Mouse (Mus musculus) stomach, postnatal 0 days (tissue): ENCODE results near the gene Cenpt. TPM values are rescaled to one million over a fixed set of nuclear protein-coding genes. Genes with fewer than 3 reads are reported as not detected.

Experiments used
- ATAC-seq: fragments of 200-750 bp; cut with Nextera tagmentation; 2 replicates; pipeline ENCODE4 v1.8.0; 2017; ENCODE audit not compliant: low FRiP score, low TSS enrichment
- DNase-seq: peaks from one replicate; pipeline ENCODE4 v3.0.0-alpha.2; 2016; ENCODE audit warnings: low spot score
- H3K27ac ChIP-seq: fragments of 300-500 bp; sonication (generic); replicated peaks from 2 replicates; pipeline ENCODE4 v1.5.1; 2014; ENCODE audit warnings: mild to moderate bottlenecking, control low read depth
- H3K27me3 ChIP-seq: fragments of 300-500 bp; sonication (generic); 2 replicates; pipeline ENCODE4 v1.6.1; 2014; ENCODE audit warnings: low read length; ENCODE audit not compliant: control insufficient read depth, insufficient read depth
- H3K36me3 ChIP-seq: fragments of 300-500 bp; sonication (generic); 2 replicates; pipeline ENCODE4 v1.6.1; 2014; ENCODE audit warnings: low read length, mixed read lengths; ENCODE audit not compliant: control insufficient read depth, insufficient read depth
- H3K4me1 ChIP-seq: fragments of 300-500 bp; sonication (generic); replicated peaks from 2 replicates; pipeline ENCODE4 v1.6.1; 2014; ENCODE audit warnings: antibody characterized with exemption; ENCODE audit not compliant: control insufficient read depth, insufficient read depth
- H3K4me2 ChIP-seq: fragments of 300-500 bp; sonication (generic); replicated peaks from 2 replicates; pipeline ENCODE4 v1.6.1; 2014; ENCODE audit warnings: low read depth, mild to moderate bottlenecking, control low read depth, moderate library complexity
- H3K4me3 ChIP-seq: fragments of 300-500 bp; sonication (generic); 2 replicates; pipeline ENCODE4 v1.5.1; 2014; ENCODE audit warnings: low read depth, low read length, control low read depth
- H3K9ac ChIP-seq: fragments of 300-500 bp; sonication (generic); 2 replicates; pipeline ENCODE4 v1.6.1; 2014; ENCODE audit warnings: mild to moderate bottlenecking, low read length, control low read depth, mixed read lengths
- H3K9me3 ChIP-seq: fragments of 300-500 bp; sonication (generic); 2 replicates; pipeline ENCODE4 v1.6.1; 2016; ENCODE audit warnings: low read length; ENCODE audit not compliant: control insufficient read depth
- CTCF ChIP-seq: IDR thresholded peaks from 2 replicates; pipeline ENCODE4 v1.5.1; 2016; ENCODE audit warnings: antibody characterized with exemption, low read depth, mild to moderate bottlenecking, moderate library complexity
- EP300 ChIP-seq: optimal IDR thresholded peaks from 2 replicates; pipeline ENCODE3; 2016; ENCODE audit warnings: antibody characterized with exemption
- WGBS: fragments of 180-500 bp; shearing (Covaris S2); extraction: QIAGEN DNeasy Blood & Tissue Kit; methylation state at CpG from one replicate; pipeline ENCODE4 v1.1.7; 2014; 5-methylcytosine and 5-hydroxymethylcytosine counted together
- polyA plus RNA-seq: library from polyadenylated mRNA; unstranded; fragments of >200 nt; fragmentation: Nextera tagmentation; extraction: Ambion mirVana; gene quantifications from 2 replicates; pipeline ENCODE4 v1.2.1, GENCODE M21; 2015

Cenpt gene
- polyA plus RNA-seq, 1 experiment from 2014 or later, result 15.1 TPM

DNA sequence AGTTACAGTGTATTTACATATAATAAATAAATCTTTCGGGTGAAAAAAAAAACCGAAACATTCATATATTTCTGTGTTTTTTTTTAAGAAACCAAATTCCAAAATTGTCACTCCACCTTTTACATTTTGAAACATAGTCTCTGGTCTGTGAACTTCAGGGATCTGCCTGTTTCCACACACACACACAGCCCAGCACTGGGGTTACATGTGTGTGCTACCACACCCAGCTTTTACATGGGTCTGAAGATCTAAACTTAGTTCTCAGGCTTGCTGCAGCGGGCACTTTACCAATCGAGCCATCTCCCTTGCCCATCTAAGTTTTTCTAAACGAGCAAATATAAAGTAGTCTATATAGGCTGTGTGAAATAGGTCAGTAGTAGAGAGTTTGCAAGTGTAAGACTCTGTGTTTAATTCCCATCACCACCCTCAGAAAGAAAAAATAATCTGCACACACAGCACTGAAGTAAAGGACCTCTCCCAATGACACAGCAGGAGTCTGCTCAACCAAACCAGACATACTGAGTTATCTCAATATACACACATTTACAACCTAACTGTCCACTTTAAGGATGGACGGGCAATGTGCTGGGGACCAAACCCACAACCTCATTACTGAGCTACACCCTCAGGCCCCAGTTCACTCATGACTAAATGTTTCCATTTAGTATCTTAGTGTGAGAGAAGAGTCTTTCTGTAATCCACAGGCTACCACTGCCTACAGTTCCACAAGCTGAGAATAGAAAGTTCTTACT lies 51.7 kb downstream of the Cenpt start:
- Histone ChIP-seq H3K4me3 (no peak overlapping the region), H3K36me3 (no peaks in the 10 kb centered on the region), H3K4me1 (0 out of 2 replicates have a peak, but pooled peaks cover 3% of the 10 kb centered on the region), H3K4me2 (no peak overlapping the region), H3K9ac (no peak overlapping the region), H3K27me3 (no peaks in the 10 kb centered on the region), H3K9me3 (no peaks in the 10 kb centered on the region), H3K27ac (no peak overlapping the region)
- ATAC-seq (no peak), DNase-seq (no peak)
- TF ChIP-seq EP300 (no peak), CTCF (no peak)
- WGBS, result 81% methylated on average over 6 of the region's 6 CpGs

DNA sequence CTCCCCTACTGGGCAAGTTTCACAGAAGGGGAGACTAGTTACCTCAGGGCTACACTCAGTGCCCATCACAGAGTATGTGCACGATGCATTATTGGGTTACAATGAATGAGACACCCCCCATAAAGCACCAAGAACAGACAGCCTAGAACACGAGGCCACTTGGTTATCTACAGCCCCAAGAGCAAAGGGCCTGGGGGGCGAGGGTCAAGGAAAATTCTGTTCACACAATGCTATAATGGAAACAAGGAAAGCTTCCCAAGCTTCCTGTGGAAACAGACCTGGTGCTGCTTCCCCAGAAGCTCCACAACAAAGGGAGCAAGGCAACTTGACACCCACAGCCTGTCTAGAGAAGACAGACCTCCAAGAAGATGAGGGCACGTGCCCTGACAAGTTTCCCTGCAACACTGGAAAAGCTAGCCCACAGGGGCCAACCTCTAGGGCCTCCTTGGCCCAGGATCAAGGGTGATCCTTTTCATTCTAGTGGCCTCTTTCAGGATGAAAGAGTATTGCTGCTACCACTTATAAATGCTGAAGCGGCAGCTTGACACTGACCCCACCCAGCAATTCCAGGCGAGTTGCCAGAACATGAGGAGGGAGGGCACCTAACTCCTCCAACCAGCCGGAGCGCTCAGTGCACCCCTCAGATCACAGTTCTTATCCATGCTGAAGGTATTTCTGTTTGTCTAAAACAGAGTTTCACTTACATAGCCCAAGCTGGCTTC lies 53.8 kb downstream of the Cenpt start:
- no peaks in the 10 kb centered on the region for H3K27me3 ChIP-seq
- DNase-seq (peak; percentile 93), ATAC-seq (peak; percentile 81)
- H3K9ac ChIP-seq, result no peak overlapping the region
- 27% methylated on average over 8 of the region's 8 CpGs for WGBS
- no peaks in the 10 kb centered on the region for H3K9me3 ChIP-seq
- H3K4me1 ChIP-seq, result 0 out of 2 replicates have a peak, but pooled peaks cover 3% of the 10 kb centered on the region
- peak overlapping the region; percentile 78 for H3K27ac ChIP-seq
- TF ChIP-seq EP300, result no peak
- no peak for TF ChIP-seq CTCF
- H3K4me2 ChIP-seq, result no peak overlapping the region
- no peak overlapping the region for H3K4me3 ChIP-seq
- no peaks in the 10 kb centered on the region for H3K36me3 ChIP-seq

- Histone ChIP-seq H3K9ac (no peak overlapping the region), H3K36me3 (no peaks in the 10 kb centered on the region), H3K4me1 (peaks cover 5% of the 10 kb centered on the region; the same call in 1 of the 2 replicates), H3K4me3 (no peak overlapping the region), H3K27me3 (no peaks in the 10 kb centered on the region), H3K27ac (peak overlapping the region; percentile 78; the same call in 1 of the 2 replicates), H3K9me3 (no peaks in the 10 kb centered on the region), H3K4me2 (no peak overlapping the region)
- no peak for TF ChIP-seq EP300
- no peak for TF ChIP-seq CTCF
- DNase-seq (no peak), ATAC-seq (no peak)
- 68% methylated on average over 5 of the region's 5 CpGs for WGBS
Observed at GRCm38 (mm10) chr8:105798408-105798807, 54.7 kb downstream of the Cenpt start.

- no peak overlapping the region for H3K4me2 ChIP-seq
- no peak for DNase-seq
- H3K9ac ChIP-seq, result no peak overlapping the region
- H3K27ac ChIP-seq, result peak overlapping the region; percentile 69
- TF ChIP-seq EP300, result no peak
- no peak for TF ChIP-seq CTCF
- H3K27me3 ChIP-seq, result no peaks in the 10 kb centered on the region
- 56% methylated on average over 1 of the region's 1 CpGs for WGBS
- H3K9me3 ChIP-seq, result no peaks in the 10 kb centered on the region
- no peak overlapping the region for H3K4me3 ChIP-seq
- no peaks in the 10 kb centered on the region for H3K36me3 ChIP-seq
- ATAC-seq, result peak; percentile 19; the same call in 1 of the 2 replicates
- peaks cover 6% of the 10 kb centered on the region; the same call in 1 of the 2 replicates for H3K4me1 ChIP-seq
Observed at GRCm38 (mm10) chr8:105795785-105796184, 57.3 kb downstream of the Cenpt start.

Other genes starting within 250 kb of the Cenpt start
- 8.9 and 9.3 TPM in 2 replicates for gene Ripor1, start 248.0 kb downstream of the Cenpt start, polyA plus RNA-seq
- gene Ctcf, start 216.7 kb downstream of the Cenpt start, polyA plus RNA-seq, result 43.3 and 56.6 TPM in 2 replicates
- gene Agrp, start 215.9 kb downstream of the Cenpt start, polyA plus RNA-seq, result 0.45 and 0.98 TPM in 2 replicates
- 0.58 and 0.61 TPM in 2 replicates for gene Carmil2, start 167.0 kb downstream of the Cenpt start, polyA plus RNA-seq
- gene Acd, start 152.2 kb downstream of the Cenpt start, polyA plus RNA-seq, result 26.7 and 30.7 TPM in 2 replicates
- gene Pard6a, start 152.1 kb downstream of the Cenpt start, polyA plus RNA-seq, result 12.4 and 13.0 TPM in 2 replicates
- 0.08 and 0.13 TPM in 2 replicates for gene 4933405L10Rik, start 145.6 kb downstream of the Cenpt start, polyA plus RNA-seq
- gene Enkd1, start 145.1 kb downstream of the Cenpt start, polyA plus RNA-seq, result 5.4 and 5.8 TPM in 2 replicates
- gene Gfod2, start 94.6 kb downstream of the Cenpt start, polyA plus RNA-seq, result 14.5 and 16.9 TPM in 2 replicates
- 7.1 TPM in 2 replicates for gene Ranbp10, start 25.9 kb downstream of the Cenpt start, polyA plus RNA-seq
- gene Tsnaxip1, start 25.5 kb downstream of the Cenpt start, polyA plus RNA-seq, result not detected in 2 replicates
- 36.8 and 37.8 TPM in 2 replicates for gene Thap11, start 1.9 kb upstream of the Cenpt start, polyA plus RNA-seq
- 83.5 and 103 TPM in 2 replicates for gene Nutf2, start 7.3 kb upstream of the Cenpt start, polyA plus RNA-seq
- gene Edc4, start 27.6 kb upstream of the Cenpt start, polyA plus RNA-seq, result 13.7 and 14.8 TPM in 2 replicates
- gene Nrn1l, start 40.3 kb upstream of the Cenpt start, polyA plus RNA-seq, result 0.40 TPM in 1 of 2 replicates, not detected in the other
- gene Pskh1, start 47.2 kb upstream of the Cenpt start, polyA plus RNA-seq, result 13.4 and 14.8 TPM in 2 replicates
- 0.22 and 0.85 TPM in 2 replicates for gene Ctrl, start 80.6 kb upstream of the Cenpt start, polyA plus RNA-seq
- gene Psmb10, start 85.2 kb upstream of the Cenpt start, polyA plus RNA-seq, result 65.9 and 68.0 TPM in 2 replicates
- 0.75 and 0.77 TPM in 2 replicates for gene Lcat, start 90.1 kb upstream of the Cenpt start, polyA plus RNA-seq
- 12.8 and 14.1 TPM in 2 replicates for gene Slc12a4, start 112.8 kb upstream of the Cenpt start, polyA plus RNA-seq
- gene Dpep3, start 126.2 kb upstream of the Cenpt start, polyA plus RNA-seq, result not detected in 2 replicates
- gene Dus2, start 138.1 kb upstream of the Cenpt start, polyA plus RNA-seq, result 8.1 and 8.3 TPM in 2 replicates
- not detected in 2 replicates for gene Dpep2nb, start 152.7 kb upstream of the Cenpt start, polyA plus RNA-seq
- gene Ddx28, start 158.6 kb upstream of the Cenpt start, polyA plus RNA-seq, result 9.2 and 10.0 TPM in 2 replicates
- 2.5 TPM in 2 replicates for gene Nfatc3, start 205.6 kb upstream of the Cenpt start, polyA plus RNA-seq